Mouse (Mus musculus) adrenal gland, adult 8-10 months (tissue): Measurements from ENCODE around the gene Rere. TPM values are rescaled to one million over a fixed set of nuclear protein-coding genes. Genes with fewer than 3 reads are reported as not detected.
A peak's percentile ranks its signal among the peaks of the same experiment; 100 is the strongest.
"Not testable (repeated sequence)": the region's sequence is repeated elsewhere in the genome, so short reads cannot be mapped to it uniquely, and the experiment has no call there.

Source experiments
- DNase-seq: peaks from one replicate; pipeline ENCODE4 v3.0.0; 2022
- total RNA-seq, 4 experiments: library from RNA; stranded (reverse); gene quantifications; 2 replicates each; pipeline ENCODE4 v1.2.4; 2022

Gene Rere
- total RNA-seq, 4 experiments from 2014 or later, result 108 to 187 (median 139) TPM

DNA sequence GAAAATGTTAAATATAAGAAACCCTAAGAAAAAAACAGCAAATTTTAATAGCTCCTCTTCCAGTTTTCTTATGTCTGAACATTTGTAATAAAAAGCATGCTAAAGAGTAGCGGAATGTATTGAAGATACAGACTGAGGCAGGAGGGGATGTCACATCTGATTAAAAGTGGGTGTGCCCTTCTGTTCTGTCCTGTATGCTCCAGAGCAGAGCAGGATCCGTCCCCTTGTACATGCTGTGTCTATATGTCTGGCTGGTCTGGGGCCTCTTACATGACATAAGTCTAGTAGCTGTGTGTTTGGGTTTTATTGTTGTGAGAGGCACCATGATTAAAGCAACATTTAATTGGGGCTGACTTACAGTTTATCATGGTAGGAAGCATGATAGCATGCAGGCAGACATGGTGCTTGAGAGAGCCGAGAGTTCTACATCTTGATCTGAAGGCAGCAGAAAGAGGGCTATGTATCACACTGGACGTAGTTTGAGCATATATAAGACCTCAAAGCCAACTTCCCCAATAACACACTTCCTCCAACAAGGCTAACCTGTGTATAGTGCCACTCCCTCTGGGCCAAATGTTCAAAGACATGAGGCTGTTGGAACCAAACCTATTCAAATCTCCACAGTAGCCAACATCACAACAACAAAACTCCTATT is 189.4 kb downstream of the Rere start:
- DNase-seq, result no peak

DNA sequence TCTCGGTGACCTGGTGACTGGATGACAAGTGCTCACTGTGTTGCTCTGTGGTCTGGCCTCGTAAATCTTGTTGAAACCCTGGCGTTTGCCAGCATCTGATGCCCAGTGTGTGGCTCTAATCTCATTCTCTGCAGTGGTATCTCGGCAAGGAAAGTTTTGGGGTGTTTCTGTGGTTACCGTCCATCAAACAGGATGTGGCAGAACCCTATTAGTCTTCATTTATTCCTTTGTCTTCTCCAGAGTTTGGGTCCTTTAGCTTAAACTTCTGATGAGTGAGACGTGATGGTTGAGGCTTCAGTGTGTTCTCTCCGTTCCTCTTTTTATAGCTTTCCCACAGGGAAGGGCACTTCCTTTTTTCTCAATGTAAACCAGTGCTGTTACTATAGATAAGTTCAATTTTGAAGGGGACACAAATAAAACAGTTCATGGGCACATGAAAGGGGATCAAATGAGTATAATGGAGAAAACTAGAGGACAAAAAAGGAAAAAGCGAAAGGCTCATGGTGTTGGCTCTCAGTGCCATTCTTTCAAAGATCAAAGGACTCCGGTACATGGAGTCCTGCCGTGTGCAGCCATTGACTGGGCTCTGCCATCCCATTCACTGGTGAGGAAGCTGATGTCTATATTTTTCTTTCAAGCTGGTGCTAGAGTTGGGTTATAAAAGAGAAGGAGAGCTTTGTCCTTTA is 191.4 kb downstream of the Rere start:
- DNase-seq, result no peak

DNA sequence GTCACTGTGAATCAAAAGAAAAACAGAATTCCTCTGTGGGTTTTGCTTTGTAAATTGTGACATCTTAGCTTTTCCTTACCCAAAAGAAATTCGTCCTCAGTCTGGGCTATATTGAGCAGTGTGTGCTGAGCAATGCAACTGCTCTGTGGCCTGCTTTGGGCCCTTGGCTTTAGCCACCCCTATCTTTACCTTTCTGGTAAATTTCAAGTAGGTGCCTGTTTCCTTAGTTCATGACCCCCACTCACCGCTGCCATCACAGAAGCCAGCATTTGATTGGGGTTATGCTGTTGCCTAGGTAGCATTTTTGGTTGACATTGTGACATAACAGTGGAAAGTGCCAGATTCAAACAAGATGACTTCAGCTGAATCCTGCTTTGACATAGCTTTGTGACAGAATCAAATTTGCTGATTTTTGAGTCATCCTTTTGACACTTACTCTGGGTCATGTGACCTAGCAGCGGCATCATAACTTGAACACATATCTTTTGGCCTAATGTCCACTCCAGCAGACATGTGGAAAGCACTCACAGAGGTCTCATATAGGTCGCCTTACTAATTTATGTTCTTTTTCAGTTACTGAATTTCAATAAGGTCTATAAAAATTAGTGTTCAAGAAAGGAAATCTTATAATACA is 192.1 kb downstream of the Rere start:
- no peak for DNase-seq

DNA sequence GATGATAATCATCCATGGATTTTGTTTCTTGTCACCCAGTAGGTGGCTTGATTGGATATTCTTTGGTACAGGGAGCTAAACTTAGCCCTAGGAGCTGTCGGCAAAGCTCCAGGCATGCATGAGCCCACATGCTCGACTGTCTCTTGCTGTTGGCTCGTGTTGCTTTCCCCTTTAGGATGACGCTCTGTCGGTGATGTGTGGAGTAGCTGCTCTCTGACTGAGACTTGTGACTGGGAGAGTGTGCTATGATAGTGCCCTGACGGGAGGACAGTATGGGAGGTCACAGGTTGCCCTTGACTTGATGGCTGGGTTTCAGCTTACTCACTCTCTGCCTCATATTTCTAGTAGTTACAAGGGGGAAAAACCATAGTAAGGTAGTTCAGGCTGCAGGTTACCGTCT is 192.6 kb downstream of the Rere start:
- peak; percentile 39 for DNase-seq

DNA sequence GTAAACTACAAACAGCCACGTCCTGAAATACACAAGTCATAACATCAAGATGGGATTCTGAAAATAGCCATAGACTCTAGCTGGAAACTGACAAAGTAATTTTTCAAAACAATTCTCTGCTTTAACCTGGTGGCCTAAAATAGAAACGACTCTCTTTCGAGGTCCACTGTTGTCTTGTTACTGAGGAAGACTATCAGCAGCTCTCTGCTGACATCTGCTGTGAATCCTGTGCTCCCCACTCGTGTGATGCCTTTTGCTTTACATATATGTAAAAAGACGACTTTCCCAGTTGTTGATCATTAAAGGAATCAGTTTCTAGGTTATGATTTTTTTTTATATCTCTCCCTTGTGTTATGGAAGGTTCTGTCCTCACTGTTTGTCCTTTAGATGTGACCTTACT is 194.8 kb downstream of the Rere start:
- no peak for DNase-seq

DNA sequence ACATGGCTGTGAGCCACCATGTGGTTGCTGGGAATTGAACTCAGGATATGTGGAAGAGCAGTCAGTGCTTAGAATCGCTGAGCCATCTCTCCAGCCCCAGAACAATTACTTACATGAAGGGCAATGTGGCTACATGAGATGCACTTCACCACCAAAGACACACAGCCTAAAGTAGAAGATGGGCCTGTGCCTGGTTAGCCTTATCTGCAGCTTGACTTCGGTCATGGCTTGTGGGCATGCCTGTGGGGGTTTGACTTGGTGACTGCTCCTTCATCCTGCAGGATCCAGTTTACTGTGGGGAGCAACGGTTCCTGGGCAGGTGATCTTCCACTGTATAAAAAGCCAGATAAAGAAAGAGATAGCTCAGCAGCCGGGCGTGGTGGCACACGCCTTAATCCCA is 196.6 kb downstream of the Rere start:
- no peak for DNase-seq

DNA sequence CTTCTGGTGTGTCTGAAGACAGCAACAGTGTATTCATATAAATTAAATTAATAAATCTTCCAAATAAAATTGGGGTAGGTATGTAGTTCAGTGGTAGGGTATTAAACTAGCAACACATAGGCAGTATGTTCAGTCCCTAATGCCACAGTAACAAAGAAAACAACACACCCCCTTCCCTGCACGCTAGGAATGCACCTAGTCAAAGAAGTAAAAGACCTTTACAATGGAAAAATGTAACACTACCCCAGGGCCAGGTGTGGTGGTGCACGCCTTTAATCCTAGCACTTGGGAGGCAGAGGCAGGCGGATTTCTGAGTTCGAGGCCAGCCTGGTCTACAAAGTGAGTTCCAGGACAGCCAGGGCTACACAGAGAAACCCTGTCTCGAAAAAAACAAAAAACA is 201.6 kb downstream of the Rere start:
- DNase-seq, result not testable (repeated sequence)

DNA sequence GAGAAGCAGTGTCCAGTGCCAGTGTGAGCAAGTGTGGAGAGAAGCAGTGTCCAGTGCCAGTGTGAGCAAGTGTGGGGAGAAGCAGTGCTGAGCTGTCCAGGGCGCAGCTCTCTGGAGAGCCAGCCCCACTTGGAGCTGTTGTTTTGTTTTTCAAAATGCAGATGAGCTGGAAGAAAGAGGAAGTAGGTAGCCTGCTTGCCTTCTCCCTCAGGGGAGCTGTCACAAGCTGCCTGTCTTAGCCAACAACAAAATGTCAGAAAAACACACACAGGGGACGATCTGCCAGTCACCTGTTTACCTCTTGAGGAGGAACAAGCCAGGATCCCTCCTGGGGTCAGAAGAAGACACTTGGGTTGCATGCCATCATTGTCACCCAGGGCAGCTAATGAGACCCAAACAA is 204.7 kb downstream of the Rere start:
- no peak for DNase-seq

DNA sequence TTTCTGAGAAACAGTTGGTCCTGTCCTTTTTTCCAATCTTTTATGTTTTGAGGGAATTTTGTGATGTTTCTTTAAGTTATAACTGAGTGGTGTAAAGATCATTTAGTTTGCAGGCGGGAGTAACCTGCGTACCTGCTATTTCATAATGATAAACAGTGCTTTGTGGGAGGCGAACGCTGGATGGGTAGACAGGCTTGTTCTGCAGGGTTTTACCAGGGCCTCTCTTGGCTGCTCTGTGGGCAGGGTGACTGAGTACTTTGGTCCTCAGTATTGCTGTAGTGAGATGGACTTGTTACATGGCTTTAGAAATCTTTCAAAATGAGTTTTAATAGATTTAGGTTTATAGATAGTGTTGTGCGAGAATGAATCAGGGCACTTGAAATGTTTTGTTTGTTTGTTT is 205.7 kb downstream of the Rere start:
- DNase-seq, result no peak

- peak; percentile 84 for DNase-seq
Observed at GRCm38 (mm10) chr4:150488096-150488748, 206.8 kb downstream of the Rere start.

DNA sequence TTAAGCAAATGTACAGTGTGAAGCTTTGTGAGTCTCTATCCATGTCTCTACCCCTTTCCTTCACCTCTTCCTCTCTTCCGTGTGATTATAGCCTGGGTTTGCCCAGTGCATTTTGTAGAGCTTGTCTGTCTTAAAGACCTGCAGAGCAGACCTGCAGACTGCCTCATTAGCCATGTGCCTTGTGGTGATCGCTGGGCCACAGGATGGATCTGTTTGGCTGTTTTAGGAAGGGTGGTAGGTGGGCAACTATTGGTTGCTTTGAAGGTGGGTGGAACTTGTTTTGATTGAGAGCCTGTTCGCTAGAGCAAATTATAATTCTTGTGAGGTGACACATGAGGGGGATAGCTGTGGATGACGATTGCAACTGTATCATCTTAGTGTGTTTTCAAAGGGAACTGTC is 207.3 kb downstream of the Rere start:
- DNase-seq, result no peak

DNA sequence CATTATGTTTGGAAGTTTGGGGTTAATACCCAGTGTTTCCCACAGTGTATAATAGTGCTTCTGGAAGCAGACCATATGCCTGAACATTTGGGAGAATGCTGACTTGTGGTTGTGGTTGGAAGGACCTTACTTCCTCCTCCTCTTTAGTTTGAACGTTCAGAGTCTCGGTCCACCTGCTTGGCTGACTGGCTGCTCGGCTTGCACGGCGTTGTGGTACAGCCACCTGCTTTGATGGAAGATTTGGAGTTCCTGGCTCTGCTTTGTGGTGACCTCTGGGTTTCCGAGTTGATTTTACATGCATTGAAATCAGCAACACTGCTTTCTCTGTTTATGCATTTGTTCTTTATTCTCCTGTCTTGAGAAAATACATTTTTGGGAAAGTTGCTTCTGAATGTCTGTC is 208.6 kb downstream of the Rere start:
- no peak for DNase-seq

DNA sequence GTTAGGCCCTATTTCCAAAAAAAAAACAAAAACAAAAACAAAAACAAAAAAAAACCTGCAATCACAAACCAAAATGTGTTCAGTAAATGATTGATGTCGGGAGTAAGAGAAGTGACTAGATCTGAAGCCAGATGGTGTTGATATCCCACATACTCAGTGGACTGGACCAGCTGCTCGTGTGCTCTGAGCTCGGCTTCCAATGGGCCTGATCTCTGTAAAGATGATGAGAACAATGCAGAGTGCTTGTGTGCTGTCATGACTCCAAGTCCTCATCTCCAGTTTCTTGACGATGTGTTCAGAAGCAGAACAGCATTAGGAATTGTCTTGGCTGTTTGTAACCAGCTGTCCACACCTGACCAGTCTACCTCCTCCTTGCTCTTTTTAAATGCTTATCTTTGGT is 210.3 kb downstream of the Rere start:
- no peak for DNase-seq

- DNase-seq, result no peak
Observed at GRCm38 (mm10) chr4:150493258-150493937, 212.0 kb downstream of the Rere start.

- not testable (repeated sequence) for DNase-seq
Observed at GRCm38 (mm10) chr4:150493938-150494330, 212.5 kb downstream of the Rere start.

DNA sequence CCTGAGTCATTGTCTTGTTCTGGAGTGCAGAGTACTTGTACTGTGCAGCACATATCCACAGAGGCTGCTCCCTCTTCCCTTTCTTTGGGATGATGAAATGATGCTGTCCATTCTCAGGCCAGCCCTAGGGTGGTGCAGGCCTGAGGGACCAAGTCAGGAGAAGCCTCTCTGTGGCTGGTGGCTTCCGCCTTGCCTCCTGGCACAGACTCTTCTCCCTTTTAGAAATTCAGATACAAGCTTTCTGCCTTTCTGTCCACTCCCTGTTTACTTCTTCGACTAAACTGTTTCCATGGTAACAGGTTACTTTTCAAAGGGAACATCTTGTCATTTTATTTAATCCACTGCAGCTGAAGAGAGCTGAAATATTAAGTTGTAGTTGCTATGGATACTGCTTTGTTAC is 214.1 kb downstream of the Rere start:
- DNase-seq, result no peak

- no peak for DNase-seq
Observed at GRCm38 (mm10) chr4:150504304-150505021, 223.0 kb downstream of the Rere start.

- no peak for DNase-seq
Observed at GRCm38 (mm10) chr4:150509026-150509712, 227.7 kb downstream of the Rere start.

DNA sequence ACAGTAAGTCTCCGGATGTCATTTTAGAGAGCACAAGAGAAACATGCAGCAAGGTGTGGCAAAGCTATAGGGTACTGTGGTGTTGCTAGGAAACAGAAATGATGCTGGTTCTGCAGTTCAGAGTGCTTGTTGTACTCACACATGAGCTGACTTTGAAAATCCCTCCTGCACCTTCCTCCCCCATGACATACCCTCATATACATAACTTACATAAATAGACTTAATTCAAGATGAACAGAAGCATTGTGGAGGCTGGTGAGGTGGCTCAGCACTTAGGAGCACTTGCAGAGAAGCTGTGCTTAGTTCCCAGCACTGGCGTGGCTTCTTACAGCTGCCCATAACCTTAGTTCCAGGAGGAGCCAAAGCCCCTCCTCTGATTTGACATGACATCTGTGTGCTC is 228.6 kb downstream of the Rere start:
- DNase-seq, result no peak

GRCm38 (mm10) chr4:150513387-150513786 is 231.9 kb downstream of the Rere start:
- not testable (repeated sequence) for DNase-seq

GRCm38 (mm10) chr4:150516201-150516600 is 234.8 kb downstream of the Rere start:
- no peak for DNase-seq

DNA sequence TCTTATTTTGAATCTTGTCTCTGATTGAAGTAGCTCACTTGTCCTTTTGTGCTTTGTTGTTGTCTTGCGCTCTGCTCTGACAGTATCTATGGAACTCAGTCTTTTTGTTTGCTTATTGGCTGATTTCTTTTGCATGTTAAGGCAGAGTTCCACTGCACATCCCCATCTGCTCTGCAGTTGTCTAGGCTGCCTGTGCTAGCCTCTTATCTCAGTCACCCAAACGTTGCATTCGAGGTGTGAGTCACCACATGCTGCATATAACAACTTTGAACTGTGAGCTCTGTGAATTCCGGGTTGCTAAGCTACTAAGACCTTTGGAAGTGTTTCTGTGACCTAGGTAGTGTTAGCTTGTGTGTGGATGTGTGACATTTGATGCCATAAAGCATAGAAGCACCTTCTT is 235.9 kb downstream of the Rere start:
- no peak for DNase-seq
